Mouse (Mus musculus) spleen, adult 2 months (tissue): Measurements from ENCODE around the gene Tapbp.

ENCODE experiments used
- CTCF ChIP-seq: fragments of 200-500 bp; IDR thresholded peaks from 2 replicates; pipeline ENCODE4 v1.5.1; 2011; ENCODE audit warnings: mild to moderate bottlenecking, inconsistent platforms; ENCODE audit not compliant: insufficient read depth, insufficient read length, insufficient replicate concordance; ENCODE audit errors: extremely low read depth
- POLR2A ChIP-seq: fragments of 200-500 bp; IDR thresholded peaks from 2 replicates; pipeline ENCODE4 v1.6.1; 2011; ENCODE audit warnings: low read depth, low read length, inconsistent platforms

DNA sequence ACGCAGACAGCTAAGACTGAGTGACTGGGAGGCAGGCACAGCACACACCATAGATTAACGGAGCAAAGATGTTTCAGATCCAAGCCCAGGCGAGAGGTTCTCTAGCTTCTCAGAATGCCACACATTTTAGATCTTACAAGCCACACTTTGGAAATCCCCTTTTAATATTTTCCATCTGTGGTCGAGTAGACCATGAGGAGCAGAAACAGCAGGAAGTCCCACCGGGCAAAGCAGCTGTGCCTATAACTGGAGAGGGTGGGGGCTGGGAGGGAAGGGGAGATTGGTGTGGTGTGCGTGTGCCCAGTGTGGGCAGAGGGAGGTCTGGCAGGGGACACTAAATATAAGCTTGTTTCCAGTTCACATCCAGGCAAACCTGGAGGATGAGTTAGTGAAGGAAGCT is 41.8 kb downstream of the Tapbp start:
- TF ChIP-seq POLR2A (no peak), CTCF (no peak)
